ENCODE assay signal across 8 mouse cellular contexts in the genomic region with DNA sequence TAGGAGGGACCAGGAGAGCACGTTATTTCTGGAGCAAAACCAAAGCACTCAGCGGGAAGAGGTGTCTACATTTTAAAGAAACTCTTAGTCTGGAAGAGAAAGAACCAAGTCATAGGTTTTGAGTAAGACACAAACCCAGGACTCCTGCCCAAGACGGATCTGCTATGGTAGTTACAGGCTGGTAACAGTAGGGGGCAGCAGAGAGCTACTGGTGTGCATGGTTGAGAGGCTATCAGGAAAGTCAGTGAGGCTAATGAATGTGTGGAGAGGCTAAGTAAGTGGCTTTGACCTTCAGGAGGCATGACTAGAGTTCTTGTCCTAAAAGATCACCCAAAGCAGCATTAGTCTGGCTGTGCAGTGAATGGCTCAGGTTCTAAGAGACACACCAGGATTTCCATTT. TPM values are rescaled to one million over a fixed set of nuclear protein-coding genes. Genes with fewer than 3 reads are reported as not detected.
DNase-seq lines count a peak whose midpoint lies in the region; ATAC-seq and TF ChIP-seq lines count a peak whose summit lies in the region.

No protein-coding gene starts in this region.

- H3K9me3 ChIP-seq in embryonic facial prominence, embryonic 11.5 days (replicated peaks; ENCODE audit: control insufficient read depth, low read length) = no peaks in the 10 kb centered on the region
- no peaks in the 10 kb centered on the region for H3K9me3 ChIP-seq in intestine, embryonic 15.5 days

- H3K4me1 ChIP-seq in embryonic facial prominence, embryonic 11.5 days (ENCODE audit: control insufficient read depth, insufficient read depth, low read length) = no peaks in the 10 kb centered on the region
- no peaks in the 10 kb centered on the region for H3K4me1 ChIP-seq in intestine, embryonic 15.5 days (replicated peaks)

- no peak overlapping the region for H3K9ac ChIP-seq in embryonic facial prominence, embryonic 11.5 days (replicated peaks; ENCODE audit: low read length)
- no peak overlapping the region for H3K9ac ChIP-seq in intestine, embryonic 15.5 days

- 6% methylated on average over 3 of the region's 3 CpGs for WGBS in embryonic facial prominence, embryonic 11.5 days
- 13% methylated on average over 3 of the region's 3 CpGs for WGBS in intestine, embryonic 15.5 days

- DNase-seq in heart, adult 8-10 months (ENCODE audit: low spot score) = peak; percentile 35
- DNase-seq in heart, adult 11 months = no peak
- DNase-seq in adrenal gland, postnatal 4 days (ENCODE audit: low spot score in 2 of 2) = peak; percentile 5 to 38
- peak; percentile 74 for DNase-seq in embryonic facial prominence, embryonic 11.5 days (ENCODE audit: low spot score)
- DNase-seq in left cerebral cortex, adult 2 months (ENCODE audit: extremely low spot score in 1 of 2, low spot score in 2 of 2) = peak; percentile 63 to 83
- peak; percentile 15 for DNase-seq in naive thymus-derived CD4-positive, alpha-beta T cell, adult 2 months (ENCODE audit: low read depth)
- DNase-seq in testis, postnatal 14 days (ENCODE audit: low spot score) = peak; percentile 50

- no peak for ATAC-seq in embryonic facial prominence, embryonic 11.5 days (replicated peaks; ENCODE audit: insufficient number of reproducible peaks, low FRiP score, low TSS enrichment, low read depth)
- ATAC-seq in intestine, embryonic 15.5 days = peak; percentile 41; the same call in 1 of the 2 replicates

- no peak overlapping the region for H3K27ac ChIP-seq in embryonic facial prominence, embryonic 11.5 days (replicated peaks; ENCODE audit: low read depth, low read length)
- H3K27ac ChIP-seq in intestine, embryonic 15.5 days = no peak overlapping the region
- no peak overlapping the region for H3K27ac ChIP-seq in left cerebral cortex, adult 2 months

- H3K4me2 ChIP-seq in embryonic facial prominence, embryonic 11.5 days (ENCODE audit: low read depth, low read length) = no peak overlapping the region
- no peak overlapping the region for H3K4me2 ChIP-seq in intestine, embryonic 15.5 days (replicated peaks)

- H3K27me3 ChIP-seq in embryonic facial prominence, embryonic 11.5 days (ENCODE audit: control insufficient read depth, insufficient read depth, low read length) = no peaks in the 10 kb centered on the region
- no peaks in the 10 kb centered on the region for H3K27me3 ChIP-seq in intestine, embryonic 15.5 days (replicated peaks)

- no peak overlapping the region for H3K4me3 ChIP-seq in embryonic facial prominence, embryonic 11.5 days (ENCODE audit: low read depth, low read length)
- H3K4me3 ChIP-seq in intestine, embryonic 15.5 days (replicated peaks) = no peak overlapping the region
- H3K4me3 ChIP-seq in left cerebral cortex, adult 2 months = no peak overlapping the region

- TF ChIP-seq CTCF in left cerebral cortex, adult 2 months (IDR thresholded peaks at IDR 0.05) = peak; percentile 98

- H3K36me3 ChIP-seq in embryonic facial prominence, embryonic 11.5 days (replicated peaks; ENCODE audit: control insufficient read depth, insufficient read depth, low read depth, low read length) = no peaks in the 10 kb centered on the region
- H3K36me3 ChIP-seq in intestine, embryonic 15.5 days = no peaks in the 10 kb centered on the region

- intact Hi-C loops in left cerebral cortex, adult 2 months (cut with DNase I) = loop anchor here (1.0 kb wide), 2 partner anchors 34 to 112 kb away; no protein-coding TSS in a partner anchor

RNA-seq across cellular contexts. Expression of gene Fam135a, which starts 37.0 kb away (rescaled TPM):
- 10 to 100 TPM; 18.0 to 23.5 (median 20.3) TPM for total RNA-seq in heart, adult 8-10 months (2022)
- 10 to 100 TPM; 30.0 to 31.8 TPM for total RNA-seq in adrenal gland, postnatal 4 days (2021)
- 36.4 and 40.3 TPM in 2 replicates for polyA plus RNA-seq in embryonic facial prominence, embryonic 11.5 days (2014; fragmentation: Nextera tagmentation; extraction: Ambion mirVana)
- polyA plus RNA-seq in intestine, embryonic 15.5 days (2015; fragmentation: Nextera tagmentation; extraction: Ambion mirVana) = 35.0 and 39.4 TPM in 2 replicates
- total RNA-seq in left cerebral cortex, adult 2 months (2021) = 10 to 100 TPM; 27.0 to 33.1 TPM

RNA-seq across cellular contexts. Expression of gene Col9a1, which starts 40.3 kb away (rescaled TPM):
- not detected for total RNA-seq in heart, adult 8-10 months (2022)
- 1 to 10 TPM in 1 of 2 experiments, under 1 TPM in 1; 0.76 to 1.1 TPM for total RNA-seq in adrenal gland, postnatal 4 days (2021)
- 43.8 and 53.2 TPM in 2 replicates for polyA plus RNA-seq in embryonic facial prominence, embryonic 11.5 days (2014; fragmentation: Nextera tagmentation; extraction: Ambion mirVana)
- 2.1 and 2.5 TPM in 2 replicates for polyA plus RNA-seq in intestine, embryonic 15.5 days (2015; fragmentation: Nextera tagmentation; extraction: Ambion mirVana)
- total RNA-seq in left cerebral cortex, adult 2 months (2021) = under 1 TPM; 0.63 to 0.79 TPM
